In the genomic region with DNA sequence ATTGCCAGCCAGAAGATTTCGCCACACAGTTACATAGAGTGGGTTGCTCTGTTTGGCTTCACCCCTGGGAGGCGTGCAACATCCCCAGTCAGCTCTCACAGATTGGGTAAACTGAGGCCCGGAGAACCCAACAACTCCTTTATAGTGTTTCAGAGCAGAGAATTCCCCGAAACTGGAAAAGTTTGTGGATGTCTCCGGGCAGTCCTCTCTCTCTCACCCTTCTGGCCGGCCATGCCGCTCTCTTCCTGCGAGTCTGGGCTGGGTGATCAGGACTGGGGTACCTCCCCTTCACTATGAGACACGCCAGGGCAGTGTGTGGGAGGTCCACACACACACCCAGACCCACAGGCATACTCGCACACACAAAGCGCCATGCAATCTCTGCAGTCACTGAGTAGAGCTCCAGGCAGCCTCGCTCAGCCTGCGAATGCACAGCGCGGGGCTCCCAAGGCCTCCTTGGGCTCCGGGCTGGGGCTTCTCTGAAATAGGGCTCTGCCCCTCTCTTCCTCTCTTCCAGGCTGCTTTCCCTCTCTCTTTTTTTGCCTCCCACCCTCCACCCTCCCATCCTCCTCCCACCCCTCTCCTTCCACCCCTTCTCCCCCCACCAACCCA, we compare ENCODE assay signal across 8 mouse cellular contexts. TPM values are rescaled to one million over a fixed set of nuclear protein-coding genes. Genes with fewer than 3 reads are reported as not detected.
DNase-seq lines count a peak whose midpoint lies in the region; ATAC-seq and TF ChIP-seq lines count a peak whose summit lies in the region.

No protein-coding gene starts in this region.

- no peaks in the 10 kb centered on the region for H3K36me3 ChIP-seq in ES-Bruce4 (ENCODE audit: control insufficient read depth, insufficient read depth, low read length, poor library complexity, severe bottlenecking)
- no peaks in the 10 kb centered on the region for H3K36me3 ChIP-seq in forebrain, embryonic 14.5 days (ENCODE audit: control insufficient read depth, insufficient read depth, low read length)
- no peaks in the 10 kb centered on the region for H3K36me3 ChIP-seq in neural tube, embryonic 14.5 days (ENCODE audit: control insufficient read depth, insufficient read depth, low read length)

- WGBS in forebrain, embryonic 14.5 days = 2% methylated on average over 16 of the region's 16 CpGs
- WGBS in lung, adult 2 months = under 1% methylated on average over 16 of the region's 16 CpGs
- 2% methylated on average over 16 of the region's 16 CpGs for whole genome bisulfite sequencing in neural tube, embryonic 14.5 days

- no peak for TF ChIP-seq EP300 in ES-Bruce4 (IDR thresholded peaks at IDR 0.05; ENCODE audit: insufficient read depth, low read depth, low read length)

- no peaks in the 10 kb centered on the region for H3K4me1 ChIP-seq in ES-Bruce4 (ENCODE audit: control insufficient read depth, insufficient read depth, low read length)
- no peaks in the 10 kb centered on the region for H3K4me1 ChIP-seq in brown adipose tissue, adult 24 weeks (ENCODE audit: control insufficient read depth, insufficient read depth, insufficient read length, low read length)
- peaks cover 37% of the 10 kb centered on the region for H3K4me1 ChIP-seq in forebrain, embryonic 14.5 days (ENCODE audit: control insufficient read depth, insufficient read depth, low read length)
- H3K4me1 ChIP-seq in lung, adult 2 months (ENCODE audit: control insufficient read depth, insufficient read depth, low read length) = no peaks in the 10 kb centered on the region
- peaks cover 28% of the 10 kb centered on the region for H3K4me1 ChIP-seq in neural tube, embryonic 14.5 days (ENCODE audit: control insufficient read depth, insufficient read depth, low read length)

- TF ChIP-seq POLR2A in ES-Bruce4 (IDR thresholded peaks at IDR 0.05; ENCODE audit: insufficient read depth, low read length) = no peak
- TF ChIP-seq POLR2A in lung, adult 2 months (IDR thresholded peaks at IDR 0.05; ENCODE audit: borderline replicate concordance, extremely low read depth, low read depth, low read length) = peak; percentile 51; the same call in 1 of the 2 replicates

- DNase-seq in forebrain, embryonic 14.5 days (ENCODE audit: low spot score) = peak; percentile 76
- DNase-seq in heart, postnatal 25 days (ENCODE audit: low spot score) = peak; percentile 8
- DNase-seq in kidney, postnatal 4 days = peak; percentile 69 to 79
- DNase-seq in lung, adult 2 months = peak; percentile 54
- DNase-seq in thymus, postnatal 0 days (ENCODE audit: low spot score) = peak; percentile 35

- H3K4me3 ChIP-seq in ES-Bruce4 (ENCODE audit: low read depth, low read length) = peak overlapping the region; percentile 71
- peak overlapping the region; percentile 92 for H3K4me3 ChIP-seq in brown adipose tissue, adult 24 weeks (ENCODE audit: insufficient read depth, low read depth, low read length)
- H3K4me3 ChIP-seq in forebrain, embryonic 14.5 days (ENCODE audit: low read depth, low read length) = peak overlapping the region; percentile 86
- H3K4me3 ChIP-seq in lung, adult 2 months (replicated peaks; ENCODE audit: extremely low read depth, low read depth, low read length) = peak overlapping the region; percentile 92
- H3K4me3 ChIP-seq in neural tube, embryonic 14.5 days (ENCODE audit: low read depth, low read length) = peak overlapping the region; percentile 50

- no peak overlapping the region for H3K27ac ChIP-seq in ES-Bruce4 (ENCODE audit: insufficient read depth, low read length)
- no peak overlapping the region for H3K27ac ChIP-seq in brown adipose tissue, adult 24 weeks (replicated peaks; ENCODE audit: low read depth, low read length)
- peak overlapping the region; percentile 99 for H3K27ac ChIP-seq in forebrain, embryonic 14.5 days (ENCODE audit: low read depth, low read length)
- peak overlapping the region; percentile 96 for H3K27ac ChIP-seq in neural tube, embryonic 14.5 days (ENCODE audit: low read depth, low read length)

- ATAC-seq in forebrain, embryonic 14.5 days = peak; percentile 58
- ATAC-seq in neural tube, embryonic 14.5 days (ENCODE audit: low read depth) = peak; percentile 62

- TF ChIP-seq CTCF in ES-Bruce4 (IDR thresholded peaks at IDR 0.05; ENCODE audit: low read depth, low read length) = no peak
- TF ChIP-seq CTCF in lung, adult 2 months (IDR thresholded peaks at IDR 0.05; ENCODE audit: insufficient read depth, low read length) = no peak

- no peaks in the 10 kb centered on the region for H3K9me3 ChIP-seq in ES-Bruce4 (replicated peaks; ENCODE audit: control insufficient read depth, insufficient read depth, low read length, poor library complexity, severe bottlenecking)
- H3K9me3 ChIP-seq in forebrain, embryonic 14.5 days (replicated peaks; ENCODE audit: control insufficient read depth, low read length) = no peaks in the 10 kb centered on the region; the same call in 1 of the 2 replicates
- H3K9me3 ChIP-seq in neural tube, embryonic 14.5 days (ENCODE audit: control insufficient read depth, low read length) = no peaks in the 10 kb centered on the region

- intact Hi-C loops in heart, postnatal 25 days (cut with DNase I) = loop anchor here (2.0 to 10.0 kb wide), 2 partner anchors 70 to 1108 kb away; no protein-coding TSS in a partner anchor

- peak overlapping the region; percentile 79 for H3K4me2 ChIP-seq in forebrain, embryonic 14.5 days (ENCODE audit: low read length)
- peak overlapping the region; percentile 82 for H3K4me2 ChIP-seq in neural tube, embryonic 14.5 days (ENCODE audit: low read depth, low read length)

- peak overlapping the region; percentile 69 for H3K9ac ChIP-seq in ES-Bruce4 (ENCODE audit: low read depth, poor library complexity, severe bottlenecking)
- peak overlapping the region; percentile 92 for H3K9ac ChIP-seq in forebrain, embryonic 14.5 days (ENCODE audit: low read length)
- H3K9ac ChIP-seq in neural tube, embryonic 14.5 days (replicated peaks; ENCODE audit: low read depth, low read length) = peak overlapping the region; percentile 82

- H3K27me3 ChIP-seq in ES-Bruce4 (ENCODE audit: control insufficient read depth, insufficient read depth, low read length, poor library complexity, severe bottlenecking) = no peaks in the 10 kb centered on the region
- H3K27me3 ChIP-seq in forebrain, embryonic 14.5 days (replicated peaks; ENCODE audit: control insufficient read depth, insufficient read depth, low read length) = no peaks in the 10 kb centered on the region
- H3K27me3 ChIP-seq in neural tube, embryonic 14.5 days (ENCODE audit: control insufficient read depth, insufficient read depth, low read length) = no peaks in the 10 kb centered on the region

RNA-seq across cellular contexts. Expression of a gene that starts 0.7 kb away (rescaled TPM):
- 26.3 and 32.1 TPM in 2 replicates for polyA plus RNA-seq in ES-Bruce4 (2011; ENCODE audit: insufficient read depth, insufficient read length, low read depth, missing spikeins)
- polyA plus RNA-seq in brown adipose tissue, adult 24 weeks (2012; ENCODE audit: insufficient read depth, insufficient read length, missing spikeins) = 3.0 and 7.3 TPM in 2 replicates
- 54.6 and 69.5 TPM in 2 replicates for polyA plus RNA-seq in forebrain, embryonic 14.5 days (2014; fragmentation: Nextera tagmentation; extraction: Ambion mirVana)
- total RNA-seq in heart, postnatal 25 days (2021) = 10 to 100 TPM; 18.8 to 22.5 TPM
- polyA plus RNA-seq in lung, adult 2 months (2012; rRNA removed) = 11.5 and 15.4 TPM in 2 replicates
- 57.0 and 60.7 TPM in 2 replicates for polyA plus RNA-seq in neural tube, embryonic 14.5 days (2014; fragmentation: Nextera tagmentation; extraction: Ambion mirVana)
- polyA plus RNA-seq in thymus, postnatal 0 days (2015; fragmentation: Nextera tagmentation; extraction: Ambion mirVana) = 19.6 and 23.7 TPM in 2 replicates

Comparison
In these comparisons a context has a peak if more than half of its experiments do, and no peak if none do; other contexts are left out.
1. H3K27ac ChIP-seq: peak in forebrain, embryonic 14.5 days (single experiment) and neural tube, embryonic 14.5 days (single experiment); none in ES-Bruce4 (single experiment) and brown adipose tissue, adult 24 weeks (single experiment).
2. DNase-seq: peak in every context shown above with its lines; median percentile 76 in forebrain, embryonic 14.5 days; 74 in kidney, postnatal 4 days; 54 in lung, adult 2 months; 35 in thymus, postnatal 0 days; 8 in heart, postnatal 25 days.
3. Peak in every context shown above with its lines, with median percentiles within 50 percentile points of each other: H3K4me3 ChIP-seq and H3K9ac ChIP-seq.